Mouse (Mus musculus) kidney, postnatal 0 days (tissue): ENCODE results near the gene Hist1h1b. TPM values are rescaled to one million over a fixed set of nuclear protein-coding genes. Genes with fewer than 3 reads are reported as not detected.
"Not testable (repeated sequence)": the region's sequence is repeated elsewhere in the genome, so short reads cannot be mapped to it uniquely, and the experiment has no call there.

ENCODE experiments used
- ATAC-seq: fragments of 200-750 bp; cut with Nextera tagmentation; replicated peaks from 2 replicates; pipeline ENCODE4 v1.8.0; 2017; ENCODE audit warnings: low read depth, moderate number of reproducible peaks, moderate TSS enrichment, moderate library complexity; ENCODE audit not compliant: low FRiP score
- DNase-seq: peaks from one replicate; pipeline ENCODE4 v3.0.0-alpha.2; 2016; ENCODE audit warnings: low spot score
- H3K27ac ChIP-seq: fragments of 300-500 bp; sonication (generic); 2 replicates; pipeline ENCODE4 v1.5.1; 2014; ENCODE audit warnings: mild to moderate bottlenecking
- H3K27me3 ChIP-seq: fragments of 300-500 bp; sonication (generic); 2 replicates; pipeline ENCODE4 v1.6.1; 2014; ENCODE audit warnings: low read length, mixed read lengths; ENCODE audit not compliant: insufficient read depth
- H3K36me3 ChIP-seq: fragments of 300-500 bp; sonication (generic); 2 replicates; pipeline ENCODE4 v1.6.1; 2014; ENCODE audit warnings: low read length, mixed read lengths; ENCODE audit not compliant: insufficient read depth
- H3K4me1 ChIP-seq: fragments of 300-500 bp; sonication (generic); replicated peaks from 2 replicates; pipeline ENCODE4 v1.6.1; 2014; ENCODE audit warnings: antibody characterized with exemption, low read length, mixed read lengths; ENCODE audit not compliant: insufficient read depth
- H3K4me2 ChIP-seq: fragments of 300-500 bp; sonication (generic); 2 replicates; pipeline ENCODE4 v1.6.1; 2014; ENCODE audit warnings: mild to moderate bottlenecking, low read length, moderate library complexity, mixed read lengths
- H3K4me3 ChIP-seq: fragments of 300-500 bp; sonication (generic); replicated peaks from 2 replicates; pipeline ENCODE4 v1.5.1; 2014; ENCODE audit warnings: low read depth, low read length
- H3K9ac ChIP-seq: fragments of 300-500 bp; sonication (generic); 2 replicates; pipeline ENCODE4 v1.6.1; 2014; ENCODE audit warnings: low read depth, low read length
- H3K9me3 ChIP-seq: fragments of 300-500 bp; sonication (generic); replicated peaks from 2 replicates; pipeline ENCODE4 v1.6.1; 2016; ENCODE audit warnings: low read length, inconsistent platforms, mixed read lengths
- CTCF ChIP-seq: IDR thresholded peaks from 2 replicates; pipeline ENCODE4 v1.5.1; 2016; ENCODE audit warnings: antibody characterized with exemption, low read depth, mild to moderate bottlenecking, moderate library complexity
- WGBS: fragments of 180-500 bp; shearing (Covaris S2); extraction: QIAGEN DNeasy Blood & Tissue Kit; methylation state at CpG from one replicate; pipeline ENCODE4 v1.1.7; 2014; 5-methylcytosine and 5-hydroxymethylcytosine counted together
- polyA plus RNA-seq: library from polyadenylated mRNA; unstranded; fragments of >200 nt; fragmentation: Nextera tagmentation; extraction: Ambion mirVana; gene quantifications from 2 replicates; pipeline ENCODE4 v1.2.1, GENCODE M21; 2015

Gene Hist1h1b
- polyA plus RNA-seq, result 13.2 and 13.8 TPM in 2 replicates

DNA sequence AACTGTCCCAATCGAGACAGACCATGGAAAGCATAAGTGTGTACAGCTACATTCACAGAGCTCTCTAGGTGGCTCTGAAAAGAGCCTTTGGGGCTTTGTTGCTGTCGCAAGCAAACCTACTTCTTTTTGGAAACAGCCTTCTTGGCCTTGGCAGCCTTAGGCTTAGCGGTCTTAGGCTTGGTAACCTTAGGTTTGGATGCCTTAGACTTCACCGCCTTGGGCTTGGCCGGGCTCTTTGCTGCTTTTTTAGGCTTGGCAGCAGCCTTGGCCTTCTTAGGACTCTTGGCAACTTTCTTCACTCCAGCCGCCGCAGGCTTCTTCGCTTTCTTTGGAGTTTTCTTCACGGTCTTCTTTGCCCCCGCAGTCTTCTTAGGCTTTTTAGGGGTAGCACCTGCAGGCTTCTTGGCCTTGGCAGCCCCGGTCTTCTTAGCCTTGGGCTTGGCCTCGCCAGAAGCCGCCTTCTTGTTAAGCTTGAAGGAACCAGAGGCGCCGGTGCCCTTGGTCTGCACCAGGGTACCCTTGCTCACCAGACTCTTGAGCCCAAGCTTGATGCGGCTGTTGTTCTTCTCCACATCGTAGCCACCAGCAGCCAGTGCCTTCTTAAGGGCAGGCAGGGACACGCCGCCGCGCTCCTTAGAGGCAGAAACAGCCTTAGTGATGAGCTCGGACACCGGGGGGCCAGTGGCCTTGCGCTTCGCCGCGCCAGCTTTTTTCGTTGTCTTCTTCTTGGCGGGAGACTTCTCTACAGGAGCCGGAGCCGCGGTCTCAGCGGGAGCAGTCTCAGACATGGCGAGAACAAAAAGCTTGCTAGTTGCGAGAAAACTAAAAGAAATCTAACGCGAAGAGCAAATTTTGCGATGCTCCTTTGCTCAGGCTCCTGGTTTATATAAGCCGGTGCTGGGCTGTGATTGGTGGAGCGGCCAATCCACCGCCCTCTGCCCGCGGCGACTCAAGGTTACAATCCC, at the start of gene Hist1h1b:
Gene Hist1h1b (minus strand): TSS at position 859 of the 965 bp plus-strand sequence.
- no peak for TF ChIP-seq CTCF
- ATAC-seq, result peak; percentile 18

DNA sequence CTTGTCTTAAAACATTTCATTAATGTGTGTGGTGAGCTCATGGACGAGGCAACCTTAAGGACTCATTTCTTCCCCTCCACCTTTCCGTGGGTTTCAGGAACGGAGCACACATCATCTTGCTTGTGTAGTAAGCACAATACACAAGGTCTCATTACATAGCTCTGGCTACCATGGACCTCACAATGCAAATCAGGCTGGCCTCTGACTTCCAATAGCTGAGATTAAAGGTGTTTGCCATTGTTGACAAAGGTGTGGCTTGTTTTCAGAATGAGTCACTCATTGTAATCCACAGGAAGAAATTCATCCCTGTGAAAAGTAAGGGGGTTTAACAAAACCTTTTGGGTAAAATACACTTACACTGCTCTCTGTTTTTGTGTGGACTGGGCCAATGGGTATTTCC, 48.1 kb upstream of the Hist1h1b start:
- no peak overlapping the region for H3K4me2 ChIP-seq
- 90% methylated on average over 3 of the region's 3 CpGs for WGBS
- no peak overlapping the region for H3K4me3 ChIP-seq
- no peak for TF ChIP-seq CTCF
- no peaks in the 10 kb centered on the region for H3K36me3 ChIP-seq
- DNase-seq (no peak), ATAC-seq (no peak)
- H3K27me3 ChIP-seq, result no peaks in the 10 kb centered on the region
- H3K4me1 ChIP-seq, result no peaks in the 10 kb centered on the region
- no peak overlapping the region for H3K9ac ChIP-seq
- H3K27ac ChIP-seq, result no peak overlapping the region
- H3K9me3 ChIP-seq, result no peaks in the 10 kb centered on the region

More for the DNA sequence above, at the start of gene Hist1h1b:
- Histone ChIP-seq H3K36me3 (no peaks in the 10 kb centered on the region), H3K4me2 (peak within 1 kb of the TSS; percentile 82), H3K9ac (peak within 1 kb of the TSS; percentile 75), H3K27ac (peak within 1 kb of the TSS; percentile 88), H3K4me3 (peak within 1 kb of the TSS; percentile 48), H3K4me1 (no peaks in the 10 kb centered on the region), H3K27me3 (no peaks in the 10 kb centered on the region), H3K9me3 (no peaks in the 10 kb centered on the region)
- DNase-seq, result peak; percentile 87
- WGBS, result under 1% methylated on average over 44 of the region's 44 CpGs

DNA sequence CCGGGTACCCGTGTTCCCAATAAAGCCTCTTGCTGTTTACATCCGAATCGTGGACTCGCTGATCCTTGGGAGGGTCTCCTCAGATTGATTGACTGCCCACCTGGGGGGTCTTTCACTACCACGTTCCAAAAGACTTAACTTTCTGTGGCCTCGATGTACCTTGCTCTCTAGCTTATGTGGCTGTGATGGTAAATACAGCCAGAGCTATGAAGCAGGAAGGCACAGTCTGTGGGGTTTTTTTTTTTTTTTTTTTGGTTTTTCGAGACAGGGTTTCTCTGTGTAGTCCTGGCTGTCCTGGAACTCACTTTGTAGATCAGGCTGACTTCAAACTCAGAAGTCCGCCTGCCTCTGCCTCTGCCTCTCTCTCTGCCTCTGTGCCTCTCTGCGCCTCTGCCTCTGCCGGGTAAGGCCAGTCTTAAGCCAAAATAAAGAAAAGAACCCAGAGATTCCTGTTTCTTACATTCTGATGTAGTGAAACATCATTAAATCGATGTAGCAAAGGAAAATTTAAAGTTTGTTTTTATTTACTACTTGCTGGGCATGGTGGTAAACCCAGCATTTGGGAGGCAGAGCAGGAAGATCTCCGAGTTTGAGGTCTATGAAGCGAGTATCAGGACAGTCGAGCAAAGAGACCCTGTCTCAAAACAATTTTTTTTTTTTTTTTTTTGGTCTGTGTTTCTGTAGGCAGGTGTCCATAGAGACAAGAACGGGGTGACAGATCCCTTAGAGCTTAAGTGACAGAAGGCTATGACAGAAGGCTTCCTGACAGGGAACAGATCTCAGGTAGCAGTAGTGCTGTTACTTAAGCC, 39.9 kb upstream of the Hist1h1b start:
- not testable (repeated sequence) for H3K4me2 ChIP-seq, H3K9me3 ChIP-seq, ATAC-seq, DNase-seq, H3K4me3 ChIP-seq, H3K9ac ChIP-seq, H3K27ac ChIP-seq, H3K4me1 ChIP-seq, H3K36me3 ChIP-seq, H3K27me3 ChIP-seq
- 57% methylated on average over 4 of the region's 16 CpGs for WGBS

DNA sequence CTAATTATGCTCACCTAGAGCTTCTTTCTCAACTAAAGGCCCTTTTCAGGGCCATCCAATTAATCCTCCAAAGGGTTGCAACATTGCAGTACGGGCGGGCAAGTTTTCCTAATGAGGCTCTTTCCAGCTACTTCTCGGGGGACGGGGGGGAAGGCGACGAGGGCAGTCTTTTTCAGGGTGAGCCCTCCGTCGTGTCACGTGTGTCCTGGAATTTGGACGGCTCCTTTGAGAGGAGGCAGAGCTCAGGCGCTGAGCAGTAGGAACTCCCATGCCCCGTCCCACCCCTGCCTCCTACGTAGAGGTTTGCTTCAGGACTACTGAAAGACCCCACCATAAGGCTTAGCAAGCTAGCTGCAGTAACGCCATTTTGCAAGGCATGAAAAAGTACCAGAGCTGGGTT, 31.7 kb upstream of the Hist1h1b start:
- peak; percentile 34 for ATAC-seq
- 0% methylated on average over 11 of the region's 14 CpGs for WGBS
- not testable (repeated sequence) for H3K27ac ChIP-seq, H3K4me3 ChIP-seq, H3K4me1 ChIP-seq, H3K4me2 ChIP-seq, DNase-seq, H3K9ac ChIP-seq, H3K36me3 ChIP-seq, H3K9me3 ChIP-seq, H3K27me3 ChIP-seq

DNA sequence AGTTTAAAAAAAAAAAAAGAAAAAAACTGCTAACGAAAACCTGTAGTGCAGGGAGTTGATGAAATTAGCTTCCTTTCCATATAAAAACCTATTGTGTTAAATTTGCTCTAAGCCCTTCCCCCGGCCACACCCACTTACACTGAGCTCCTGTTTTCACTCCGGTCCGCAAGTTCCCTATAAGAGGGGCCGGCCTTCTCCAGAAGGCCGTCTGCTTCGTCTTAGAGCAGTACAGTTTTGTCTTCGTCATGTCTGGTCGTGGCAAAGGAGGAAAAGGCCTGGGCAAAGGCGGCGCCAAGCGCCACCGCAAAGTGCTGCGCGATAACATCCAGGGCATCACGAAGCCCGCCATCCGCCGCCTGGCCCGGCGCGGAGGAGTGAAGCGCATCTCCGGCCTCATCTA, 31.1 kb upstream of the Hist1h1b start, which contains the start of gene Hist1h4m:
Gene Hist1h4m (plus strand): TSS at position 208 of the 400 bp plus-strand sequence.
- H3K9me3 ChIP-seq, H3K4me3 ChIP-seq, DNase-seq: not testable (repeated sequence)

DNA sequence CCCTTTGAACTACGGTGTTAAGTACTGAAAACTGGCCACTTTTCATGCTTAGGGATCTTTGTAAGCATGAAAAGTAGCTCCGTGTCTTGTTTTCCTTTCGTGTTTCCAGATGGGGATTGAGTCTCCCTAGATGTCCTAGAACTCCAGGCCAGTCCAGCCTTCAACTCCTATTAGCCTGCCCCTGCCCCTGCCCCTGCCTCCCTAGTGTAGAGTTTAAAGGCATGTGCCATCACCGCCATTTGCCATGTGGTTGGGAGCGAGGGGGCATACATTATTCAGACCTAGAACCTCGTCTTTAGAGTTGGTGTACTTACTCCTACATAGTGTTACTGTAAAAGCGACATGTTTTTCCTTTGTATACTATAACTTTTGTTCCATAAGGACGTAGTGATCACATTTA, 30.6 kb upstream of the Hist1h1b start:
- not testable (repeated sequence) for H3K27ac ChIP-seq
- no CpG with 5 or more reads among the region's 8 CpGs for WGBS

More for the DNA sequence above, 31.1 kb upstream of the Hist1h1b start, which contains the start of gene Hist1h4m:
- H3K27me3 ChIP-seq, H3K4me1 ChIP-seq, H3K4me2 ChIP-seq, H3K27ac ChIP-seq, H3K36me3 ChIP-seq, H3K9ac ChIP-seq: not testable (repeated sequence)
- WGBS, result no CpG with 5 or more reads among the region's 24 CpGs
- ATAC-seq, result peak; percentile 66

DNA sequence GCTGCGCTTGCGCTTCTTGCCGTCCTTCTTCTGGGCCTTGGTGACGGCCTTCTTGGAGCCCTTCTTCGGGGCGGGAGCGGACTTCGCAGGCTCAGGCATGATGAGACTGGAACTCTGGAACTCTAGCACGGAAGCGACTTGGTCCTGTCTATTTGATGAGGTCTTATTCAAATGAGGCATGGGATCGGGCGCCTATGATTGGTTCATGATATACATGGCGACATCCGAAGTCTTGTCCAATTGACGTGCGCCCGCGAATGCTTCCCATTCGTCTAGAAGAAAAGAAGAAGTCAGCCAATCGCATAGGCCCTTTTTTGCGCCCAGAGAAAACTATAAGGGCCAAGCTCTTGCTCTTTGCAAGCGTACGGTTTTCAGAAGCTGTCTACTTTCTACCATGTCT, 29.6 kb upstream of the Hist1h1b start, which contains the start of the genes Hist1h2bq and Hist1h2ao:
Gene Hist1h2bq (minus strand): TSS at position 125 of the 400 bp plus-strand sequence.
Gene Hist1h2ao (plus strand): TSS at position 393 of the 400 bp plus-strand sequence.
- H3K4me1 ChIP-seq, H3K27me3 ChIP-seq, H3K4me3 ChIP-seq, H3K9me3 ChIP-seq, H3K9ac ChIP-seq, H3K27ac ChIP-seq, DNase-seq, H3K4me2 ChIP-seq, H3K36me3 ChIP-seq: not testable (repeated sequence)
- WGBS, result no CpG with 5 or more reads among the region's 23 CpGs
- ATAC-seq, result peak; percentile 97

More for the DNA sequence above, 30.6 kb upstream of the Hist1h1b start:
- not testable (repeated sequence) for H3K36me3 ChIP-seq, H3K4me2 ChIP-seq, DNase-seq, H3K9ac ChIP-seq, H3K27me3 ChIP-seq, H3K9me3 ChIP-seq, H3K4me1 ChIP-seq, H3K4me3 ChIP-seq
- peak; percentile 20; the same call in 1 of the 2 replicates for ATAC-seq

DNA sequence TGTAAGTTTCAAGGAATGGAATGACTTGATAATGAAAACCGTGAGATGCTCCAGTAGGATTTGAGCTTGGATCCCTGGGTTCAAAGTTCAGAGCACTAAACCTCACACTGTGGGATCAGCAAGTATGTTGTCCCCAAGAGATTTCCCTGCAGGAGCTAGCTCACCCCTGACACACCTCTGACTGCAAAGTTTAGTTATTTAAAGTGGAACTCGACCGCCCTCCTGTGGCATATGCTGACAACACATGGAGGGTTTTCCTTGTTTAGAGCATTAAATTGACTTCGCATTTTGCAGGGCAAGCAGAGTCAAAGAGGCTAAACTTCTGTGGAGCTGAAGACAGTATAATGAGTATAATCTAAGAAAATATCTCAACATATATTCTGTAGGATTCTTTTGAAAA, 22.6 kb upstream of the Hist1h1b start:
- no CpG with 5 or more reads among the region's 4 CpGs for WGBS
- H3K27me3 ChIP-seq, DNase-seq, H3K4me3 ChIP-seq, H3K9me3 ChIP-seq, H3K36me3 ChIP-seq, H3K9ac ChIP-seq, H3K4me1 ChIP-seq, H3K4me2 ChIP-seq, H3K27ac ChIP-seq: not testable (repeated sequence)
- peak; percentile 60 for ATAC-seq
